Mouse (Mus musculus) limb, embryonic 14.5 days (tissue): Measurements from ENCODE around the gene Ankrd26. TPM values are rescaled to one million over a fixed set of nuclear protein-coding genes. Genes with fewer than 3 reads are reported as not detected.

Source experiments
- ATAC-seq: fragments of 200-750 bp; cut with Nextera tagmentation; 2 replicates; pipeline ENCODE4 v1.8.0; 2017; ENCODE audit warnings: low read depth, moderate number of reproducible peaks, moderate TSS enrichment; ENCODE audit not compliant: low FRiP score
- DNase-seq: peaks from one replicate; pipeline ENCODE4 v3.0.0-alpha.2; 2015; ENCODE audit warnings: low spot score
- H3K27ac ChIP-seq: fragments of 300-500 bp; sonication (generic); replicated peaks from 2 replicates; pipeline ENCODE4 v1.5.1; 2014; ENCODE audit warnings: low read depth, mild to moderate bottlenecking, low read length, moderate library complexity, mixed read lengths
- H3K27me3 ChIP-seq: fragments of 300-500 bp; sonication (generic); 2 replicates; pipeline ENCODE4 v1.6.1; 2014; ENCODE audit warnings: low read length, mixed read lengths; ENCODE audit not compliant: control insufficient read depth, insufficient read depth
- H3K36me3 ChIP-seq: fragments of 300-500 bp; sonication (generic); 2 replicates; pipeline ENCODE4 v1.6.1; 2014; ENCODE audit warnings: mild to moderate bottlenecking, low read length, moderate library complexity, mixed read lengths; ENCODE audit not compliant: control insufficient read depth, insufficient read depth
- H3K4me1 ChIP-seq: fragments of 300-500 bp; sonication (generic); 2 replicates; pipeline ENCODE4 v1.6.1; 2014; ENCODE audit warnings: antibody characterized with exemption, low read length, mixed read lengths; ENCODE audit not compliant: control insufficient read depth, insufficient read depth
- H3K4me2 ChIP-seq: fragments of 300-500 bp; sonication (generic); replicated peaks from 2 replicates; pipeline ENCODE4 v1.6.1; 2014; ENCODE audit warnings: low read depth, mild to moderate bottlenecking, low read length, moderate library complexity; ENCODE audit not compliant: severe bottlenecking
- H3K4me3 ChIP-seq: fragments of 300-500 bp; sonication (generic); replicated peaks from 2 replicates; pipeline ENCODE4 v1.5.1; 2014; ENCODE audit warnings: low read length
- H3K9ac ChIP-seq: fragments of 300-500 bp; sonication (generic); 2 replicates; pipeline ENCODE4 v1.6.1; 2014; ENCODE audit warnings: mild to moderate bottlenecking, low read depth, low read length, moderate library complexity; ENCODE audit not compliant: severe bottlenecking
- H3K9me3 ChIP-seq: fragments of 300-500 bp; sonication (generic); 2 replicates; pipeline ENCODE4 v1.6.1; 2016; ENCODE audit warnings: low read length; ENCODE audit not compliant: control insufficient read depth
- POLR2A ChIP-seq: fragments of 200-500 bp; IDR thresholded peaks from 2 replicates; pipeline ENCODE4 v1.8.0; 2012; ENCODE audit warnings: inconsistent platforms, mild to moderate bottlenecking, moderate library complexity, borderline replicate concordance; ENCODE audit not compliant: insufficient read depth, insufficient read length; ENCODE audit errors: extremely low read depth
- WGBS: fragments of 180-500 bp; shearing (Covaris S2); extraction: QIAGEN DNeasy Blood & Tissue Kit; methylation state at CpG from one replicate; pipeline ENCODE4 v1.1.7; 2014; 5-methylcytosine and 5-hydroxymethylcytosine counted together
- polyA plus RNA-seq, 2 experiments: library from polyadenylated mRNA; depleted of rRNA in 1 of 2; stranded (reverse) in 1 of 2; unstranded in 1 of 2; fragments of >200 nt; fragmentation: Nextera tagmentation in 1 of 2; extraction: Ambion mirVana in 1 of 2; gene quantifications; 2 replicates each; pipeline versions ENCODE4 v1.2.1 to v1.2.3; 2012 to 2014

Ankrd26 gene
- polyA plus RNA-seq, 2 experiments = 11.1 to 12.6 TPM

- peak within 1 kb of the TSS; percentile 75 for H3K4me2 ChIP-seq
- WGBS = 2% methylated on average over 43 of the region's 43 CpGs
- peak within 1 kb of the TSS; percentile 82 for H3K4me3 ChIP-seq
- ATAC-seq (peak; percentile 95), DNase-seq (peak; percentile 90)
- peaks cover 8% of the 10 kb centered on the region for H3K4me1 ChIP-seq
- no peaks in the 10 kb centered on the region for H3K9me3 ChIP-seq
- peak within 1 kb of the TSS; percentile 97 for H3K27ac ChIP-seq
- no peaks in the 10 kb centered on the region for H3K27me3 ChIP-seq
- peaks cover 14% of the 10 kb centered on the region; the same call in 1 of the 2 replicates for H3K36me3 ChIP-seq
- peak within 1 kb of the TSS; percentile 95 for H3K9ac ChIP-seq
- TF ChIP-seq POLR2A = peak; percentile 93; the same call in 1 of the 2 replicates
Observed at GRCm38 (mm10) chr6:118455042-118455631, 106.9 kb downstream of the Ankrd26 start, which contains the start of gene Zfp248. Gene Zfp248 (minus strand): TSS chr6:118455528.

GRCm38 (mm10) chr6:118454452-118454851 lies 107.6 kb downstream of the Ankrd26 start:
- Histone ChIP-seq H3K4me1 (peaks cover 8% of the 10 kb centered on the region), H3K9me3 (no peaks in the 10 kb centered on the region), H3K27me3 (no peaks in the 10 kb centered on the region), H3K27ac (peak overlapping the region; percentile 97; the same call in 1 of the 2 replicates), H3K9ac (peak overlapping the region; percentile 95), H3K4me3 (peak overlapping the region; percentile 82), H3K36me3 (peaks cover 14% of the 10 kb centered on the region; the same call in 1 of the 2 replicates), H3K4me2 (peak overlapping the region; percentile 75)
- ATAC-seq (no peak), DNase-seq (no peak)
- no peak for TF ChIP-seq POLR2A
- WGBS = 32% methylated on average over 8 of the region's 8 CpGs

Other genes starting within 250 kb of the Ankrd26 start
- gene Bms1, start 142.8 kb downstream of the Ankrd26 start, polyA plus RNA-seq (2012; rRNA removed) = 14.1 and 24.4 TPM in 2 replicates
- 31.1 and 35.8 TPM in 2 replicates for gene Bms1, start 142.8 kb downstream of the Ankrd26 start, polyA plus RNA-seq (2014; fragmentation: Nextera tagmentation; extraction: Ambion mirVana)
- 6.0 and 6.2 TPM in 2 replicates for gene Zfp248, start 106.7 kb downstream of the Ankrd26 start, polyA plus RNA-seq (2012; rRNA removed)
- gene Zfp248, start 106.7 kb downstream of the Ankrd26 start, polyA plus RNA-seq (2014; fragmentation: Nextera tagmentation; extraction: Ambion mirVana) = 8.4 and 10.6 TPM in 2 replicates
- gene Zfp9, start 82.9 kb downstream of the Ankrd26 start, polyA plus RNA-seq (2012; rRNA removed) = 28.9 and 32.1 TPM in 2 replicates
- 17.3 and 20.6 TPM in 2 replicates for gene Zfp9, start 82.9 kb downstream of the Ankrd26 start, polyA plus RNA-seq (2014; fragmentation: Nextera tagmentation; extraction: Ambion mirVana)